Mouse (Mus musculus) MEL (cell line): Measurements from ENCODE around the gene Iqca. TPM values are rescaled to one million over a fixed set of nuclear protein-coding genes. Genes with fewer than 3 reads are reported as not detected.

Experiments
- DNase-seq: peaks from one replicate; pipeline ENCODE4 v3.0.0; 2011; ENCODE audit warnings: low read depth, low spot score
- H3K27ac ChIP-seq: 2 replicates; pipeline ENCODE4 v1.5.1; 2012; ENCODE audit warnings: low read depth, mild to moderate bottlenecking, control low read depth, low read length, moderate library complexity; ENCODE audit not compliant: control insufficient read depth
- H3K27me3 ChIP-seq, 2 experiments: fragments of 150-350 bp in 1 of 2; sonication (generic) in 1 of 2; 2 replicates each; pipeline ENCODE4 v1.6.1; 2012; ENCODE audit warnings: low read length in 2 of 2, mild to moderate bottlenecking in 2 of 2, improper control_type of control experiment in 1 of 2, moderate library complexity in 1 of 2; ENCODE audit not compliant: insufficient read depth in 2 of 2, control insufficient read depth in 1 of 2
- H3K36me3 ChIP-seq, 2 experiments: 2 replicates each; pipeline ENCODE4 v1.6.1; 2012 to 2014; ENCODE audit warnings: low read length in 2 of 2, improper control_type of control experiment in 1 of 2, inconsistent platforms in 1 of 2, mild to moderate bottlenecking in 1 of 2; ENCODE audit not compliant: insufficient read depth in 2 of 2, control insufficient read depth in 1 of 2
- H3K4me1 ChIP-seq, 2 experiments: fragments of 150-350 bp in 1 of 2; sonication (generic) in 1 of 2; 2 replicates each; pipeline ENCODE4 v1.6.1; 2012; ENCODE audit warnings: low read length in 2 of 2, improper control_type of control experiment in 1 of 2, mild to moderate bottlenecking in 1 of 2; ENCODE audit not compliant: insufficient read depth in 2 of 2, control insufficient read depth in 1 of 2
- H3K4me3 ChIP-seq, 2 experiments: fragments of 150-350 bp in 1 of 2; sonication (generic) in 1 of 2; 2 replicates each; pipeline ENCODE4 v1.5.1; 2012; ENCODE audit warnings: low read depth in 2 of 2, low read length in 2 of 2, mild to moderate bottlenecking in 2 of 2, moderate library complexity in 2 of 2, control low read depth in 1 of 2, improper control_type of control experiment in 1 of 2; ENCODE audit not compliant: control insufficient read depth in 1 of 2, insufficient read depth in 1 of 2
- H3K79me2 ChIP-seq: 2 replicates; pipeline ENCODE4 v1.6.1; 2012; ENCODE audit warnings: mild to moderate bottlenecking, low read length, moderate library complexity; ENCODE audit not compliant: control insufficient read depth, poor library complexity, insufficient read depth
- H3K9ac ChIP-seq: 2 replicates; pipeline ENCODE4 v1.6.1; 2012; ENCODE audit warnings: low read depth, mild to moderate bottlenecking, control low read depth, low read length, moderate library complexity; ENCODE audit not compliant: control insufficient read depth, poor library complexity, severe bottlenecking
- H3K9me3 ChIP-seq: fragments of 150-350 bp; sonication (generic); replicated peaks from 2 replicates; pipeline ENCODE4 v1.6.1; 2012; ENCODE audit warnings: mild to moderate bottlenecking, low read length, improper control_type of control experiment, moderate library complexity; ENCODE audit not compliant: insufficient read depth
- CHD2 ChIP-seq: IDR thresholded peaks from 2 replicates; pipeline ENCODE4 v1.6.1; 2011; ENCODE audit warnings: low read length, improper control_type of control experiment
- E2F4 ChIP-seq: IDR thresholded peaks from 2 replicates; pipeline ENCODE4 v1.6.1; 2011; ENCODE audit warnings: low read depth, low read length, improper control_type of control experiment, borderline replicate concordance
- ELF1 ChIP-seq: IDR thresholded peaks from 2 replicates; pipeline ENCODE4 v1.6.1; 2014; ENCODE audit warnings: low read depth, mild to moderate bottlenecking, inconsistent platforms, low read length, improper control_type of control experiment, moderate library complexity
- ETS1 ChIP-seq: IDR thresholded peaks from 2 replicates; pipeline ENCODE4 v1.6.1; 2012; ENCODE audit warnings: low read depth, mild to moderate bottlenecking, inconsistent platforms, low read length, improper control_type of control experiment, moderate library complexity
- GABPA ChIP-seq: IDR thresholded peaks from 2 replicates; pipeline ENCODE4 v1.6.1; 2012; ENCODE audit warnings: low read depth, mild to moderate bottlenecking, inconsistent platforms, low read length, improper control_type of control experiment, moderate library complexity
- GATA1 ChIP-seq: IDR thresholded peaks from 2 replicates; pipeline ENCODE4 v1.6.1; 2011; ENCODE audit warnings: low read depth, low read length, improper control_type of control experiment
- KAT2A ChIP-seq: conservative IDR thresholded peaks from 2 replicates; pipeline ENCODE4 v1.6.1; 2012; ENCODE audit warnings: low read depth, low read length, improper control_type of control experiment, inconsistent platforms
- MAZ ChIP-seq: IDR thresholded peaks from 2 replicates; pipeline ENCODE4 v1.6.1; 2012; ENCODE audit warnings: low read depth, mild to moderate bottlenecking, inconsistent platforms, low read length, improper control_type of control experiment
- MXI1 ChIP-seq: IDR thresholded peaks from 2 replicates; pipeline ENCODE4 v1.6.1; 2011; ENCODE audit warnings: mild to moderate bottlenecking, low read depth, low read length, improper control_type of control experiment
- MYC ChIP-seq: IDR thresholded peaks from 2 replicates; pipeline ENCODE4 v1.6.1; 2011; ENCODE audit warnings: low read depth, mild to moderate bottlenecking, low read length, improper control_type of control experiment, moderate library complexity
- NELFE ChIP-seq: IDR thresholded peaks from 2 replicates; pipeline ENCODE4 v1.6.1; 2011; ENCODE audit warnings: low read depth, low read length, improper control_type of control experiment
- POLR2AphosphoS2 ChIP-seq: IDR thresholded peaks from 2 replicates; pipeline ENCODE4 v1.6.1; 2011; ENCODE audit warnings: low read length, improper control_type of control experiment
- RCOR1 ChIP-seq: IDR thresholded peaks from 2 replicates; pipeline ENCODE4 v1.6.1; 2012; ENCODE audit warnings: low read depth, mild to moderate bottlenecking, inconsistent platforms, low read length, improper control_type of control experiment
- SMC3 ChIP-seq: IDR thresholded peaks from 2 replicates; pipeline ENCODE4 v1.6.1; 2011; ENCODE audit warnings: low read depth, low read length, improper control_type of control experiment
- TBP ChIP-seq: IDR thresholded peaks from 2 replicates; pipeline ENCODE4 v1.8.0; 2011; ENCODE audit warnings: low read depth, low read length, improper control_type of control experiment
- TCF12 ChIP-seq: IDR thresholded peaks from 2 replicates; pipeline ENCODE4 v1.6.1; 2014; ENCODE audit warnings: low read depth, mild to moderate bottlenecking, inconsistent platforms, low read length, improper control_type of control experiment, moderate library complexity
- UBTF ChIP-seq: IDR thresholded peaks from 2 replicates; pipeline ENCODE4 v1.6.1; 2012; ENCODE audit warnings: low read depth, mild to moderate bottlenecking, inconsistent platforms, low read length, improper control_type of control experiment, moderate library complexity, borderline replicate concordance; ENCODE audit not compliant: insufficient read depth
- USF1 ChIP-seq: IDR thresholded peaks from 2 replicates; pipeline ENCODE4 v1.6.1; 2014; ENCODE audit warnings: low read depth, mild to moderate bottlenecking, inconsistent platforms, low read length, improper control_type of control experiment, moderate library complexity
- USF2 ChIP-seq, 2 experiments: IDR thresholded peaks; 2 replicates each; pipeline ENCODE4 v1.6.1; 2011 to 2012; ENCODE audit warnings: improper control_type of control experiment in 2 of 2, low read length in 2 of 2, borderline replicate concordance in 1 of 2, inconsistent platforms in 1 of 2, low read depth in 1 of 2, mild to moderate bottlenecking in 1 of 2; ENCODE audit not compliant: insufficient read depth in 1 of 2
- ZC3H11A ChIP-seq: IDR thresholded peaks from 2 replicates; pipeline ENCODE4 v1.6.1; 2012; ENCODE audit warnings: low read depth, mild to moderate bottlenecking, inconsistent platforms, low read length, improper control_type of control experiment
- polyA plus RNA-seq, 2 experiments: library from polyadenylated mRNA; stranded (reverse) in 1 of 2; unstranded in 1 of 2; fragments of >175 nt in 1 of 2; fragments of >200 nt in 1 of 2; gene quantifications; 2 replicates each; pipeline versions ENCODE4 v1.2.1 to v1.2.4; 2012; ENCODE audit warnings: low replicate concordance in 2 of 2, low read depth in 1 of 2; ENCODE audit not compliant: insufficient read length in 2 of 2, insufficient read depth in 1 of 2, missing spikeins in 1 of 2
- total RNA-seq: library from RNA; depleted of rRNA; stranded (reverse); fragments of 300-350 nt; gene quantifications from 2 replicates; pipeline ENCODE4 v1.2.3, GENCODE M21; 2012

Gene Iqca
- total and polyA plus RNA-seq, 3 experiments, result 0.39 TPM; not detected in 2

DNA sequence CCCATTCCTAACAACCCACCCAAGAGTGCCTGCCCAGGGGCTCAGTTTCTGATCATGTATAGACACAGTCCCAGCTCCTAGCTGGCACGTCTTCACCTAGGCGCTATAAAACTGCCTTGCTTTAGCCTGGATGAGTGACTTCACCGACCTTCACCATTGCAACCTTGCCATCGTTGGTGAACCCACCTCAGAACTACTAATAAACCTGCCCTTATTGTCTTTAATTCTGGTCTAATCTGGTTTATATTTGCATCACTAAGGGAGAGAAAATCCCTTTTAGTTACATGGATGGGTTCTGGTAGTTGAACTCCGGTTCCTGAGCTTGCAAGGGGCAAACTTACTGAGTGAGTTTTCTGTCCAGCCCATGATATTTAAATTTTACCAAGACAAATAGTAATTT is 38.6 kb downstream of the Iqca start:
- H3K27ac ChIP-seq, result no peak overlapping the region
- H3K36me3 ChIP-seq, result no peaks in the 10 kb centered on the region
- no peak for DNase-seq
- no peaks in the 10 kb centered on the region for H3K4me1 ChIP-seq
- H3K27me3 ChIP-seq, result no peaks in the 10 kb centered on the region
- no peak for TF ChIP-seq USF2 (IDR thresholded peaks at IDR 0.05; ENCODE audit: borderline replicate concordance in 1 of 2, insufficient read depth in 1 of 2, low read depth in 1 of 2, low read length in 2 of 2)
- TF ChIP-seq MXI1, result no peak
- no peak for TF ChIP-seq USF1
- no peak for TF ChIP-seq GABPA
- no peak for TF ChIP-seq ELF1
- no peak for TF ChIP-seq RCOR1
- no peak for TF ChIP-seq TBP
- TF ChIP-seq POLR2AphosphoS2, result no peak
- TF ChIP-seq MAZ, result no peak
- H3K9me3 ChIP-seq, result no peaks in the 10 kb centered on the region
- no peak overlapping the region for H3K4me3 ChIP-seq
- H3K79me2 ChIP-seq, result no peaks in the 10 kb centered on the region
- no peak overlapping the region for H3K9ac ChIP-seq

DNA sequence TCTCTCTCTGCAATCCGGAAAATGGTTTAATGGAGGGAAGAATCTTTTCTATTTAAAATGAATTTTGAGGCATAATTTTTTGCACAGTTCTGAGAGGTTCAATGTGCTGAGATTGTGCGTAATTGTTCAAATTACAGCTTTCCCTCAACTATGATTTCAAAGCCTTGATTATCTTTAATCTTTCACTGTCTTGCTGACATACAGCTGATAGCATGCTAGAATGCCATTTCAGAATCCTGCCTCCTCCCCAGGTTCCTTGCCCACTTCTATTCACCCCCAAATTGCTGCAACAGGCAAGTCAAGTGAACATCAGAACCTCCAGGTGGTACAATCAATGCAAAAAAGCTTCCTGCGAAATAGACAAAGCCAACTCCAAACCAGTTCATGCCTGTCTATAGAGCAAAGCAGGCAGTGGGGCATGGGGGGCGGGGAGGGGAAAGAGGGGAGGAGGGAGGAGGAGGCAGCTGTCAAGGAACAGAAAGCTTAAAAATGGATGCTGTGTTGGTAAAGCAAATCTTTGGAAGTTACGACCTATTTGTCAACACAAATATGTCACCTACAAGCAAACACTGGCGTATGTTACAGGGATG is 39.5 kb downstream of the Iqca start:
- Histone ChIP-seq H3K27ac (no peak overlapping the region), H3K4me1 (no peaks in the 10 kb centered on the region), H3K9me3 (no peaks in the 10 kb centered on the region), H3K9ac (no peak overlapping the region), H3K79me2 (no peaks in the 10 kb centered on the region), H3K4me3 (no peak overlapping the region), H3K36me3 (no peaks in the 10 kb centered on the region), H3K27me3 (no peaks in the 10 kb centered on the region)
- no peak for DNase-seq
- no peak for TF ChIP-seq UBTF
- no peak for TF ChIP-seq ETS1
- TF ChIP-seq CHD2, result no peak
- no peak for TF ChIP-seq USF2 (IDR thresholded peaks at IDR 0.05; ENCODE audit: borderline replicate concordance in 1 of 2, insufficient read depth in 1 of 2, low read depth in 1 of 2, low read length in 2 of 2)
- TF ChIP-seq NELFE, result no peak
- TF ChIP-seq GATA1, result no peak
- TF ChIP-seq SMC3, result no peak
- TF ChIP-seq ZC3H11A, result no peak
- TF ChIP-seq RCOR1, result no peak
- no peak for TF ChIP-seq E2F4
- no peak for TF ChIP-seq MYC
- TF ChIP-seq USF1, result no peak
- no peak for TF ChIP-seq KAT2A
- no peak for TF ChIP-seq TCF12
- no peak for TF ChIP-seq POLR2AphosphoS2
